ENCODE assay signal across 19 mouse cellular contexts in genomic region chr5:113038601-113039000, GRCm38 (mm10). TPM values are rescaled to one million over a fixed set of nuclear protein-coding genes. Genes with fewer than 3 reads are reported as not detected.
"Had no signal": no experiment of that assay in that cellular context is flagged by ENCODE, and none has a peak within 500 bp of the region (broad histone marks: within the 10 kb centered on the region; RNA-seq: fewer than 3 reads in every experiment).

No protein-coding gene starts in this region.

- DNase-seq: kidney, adult 9 months; kidney, postnatal 14 days; kidney, postnatal 4 days; liver, embryonic 13.5 days; lung, adult 2 months; lung, postnatal 14 days; lung, postnatal 4 days; thymus, adult 18-20 months; thymus, postnatal 36 days had no signal

- H3K27ac ChIP-seq: liver, embryonic 13.5 days; midbrain, embryonic 12.5 days had no signal

- H3K4me3 ChIP-seq: liver, embryonic 13.5 days; midbrain, embryonic 12.5 days had no signal

RNA-seq across cellular contexts. Expression of gene Crybb2, which starts 31.3 kb away (rescaled TPM):
- total RNA-seq: layer of hippocampus, adult 18-20 months; layer of hippocampus, postnatal 14 days; left cerebral cortex, adult 18-20 months; left cerebral cortex, postnatal 10 days; left cerebral cortex, postnatal 36 days; liver, adult 2 months; megakaryocyte progenitor cell, adult 5-6 weeks; megakaryocyte-erythroid progenitor cell, adult 5-6 weeks; midbrain, postnatal 0 days had no signal

RNA-seq across cellular contexts. Expression of gene Crybb3, which starts 42.8 kb away (rescaled TPM):
- total RNA-seq: megakaryocyte progenitor cell, adult 5-6 weeks; megakaryocyte-erythroid progenitor cell, adult 5-6 weeks had no signal
